Mouse (Mus musculus): ENCODE measurements around the gene Cuedc2. TPM values are rescaled to one million over a fixed set of nuclear protein-coding genes. Genes with fewer than 3 reads are reported as not detected.

The Cuedc2 gene
- polyA plus RNA-seq, 1 experiment from 2014 or later: 183 TPM

- Histone ChIP-seq H3K9me3 (replicated peaks; ENCODE audit: control insufficient read depth, low read length) (no peaks in the 10 kb centered on the region), H3K27ac (replicated peaks; ENCODE audit: low read depth, low read length) (no peak overlapping the region), H3K4me3 (ENCODE audit: low read depth, low read length) (peak overlapping the region; percentile 43), H3K4me1 (ENCODE audit: control insufficient read depth, insufficient read depth, low read length) (peaks cover 7% of the 10 kb centered on the region), H3K9ac (replicated peaks; ENCODE audit: low read length) (peak overlapping the region; percentile 41; the same call in 1 of the 2 replicates), H3K27me3 (ENCODE audit: control insufficient read depth, insufficient read depth, low read length) (peaks cover 76% of the 10 kb centered on the region), H3K36me3 (replicated peaks; ENCODE audit: control insufficient read depth, insufficient read depth, low read depth, low read length) (no peaks in the 10 kb centered on the region), H3K4me2 (ENCODE audit: low read depth, low read length) (peak overlapping the region; percentile 80)
- WGBS: 30% methylated on average over 15 of the region's 15 CpGs
- DNase-seq (ENCODE audit: low spot score): no peak
- no peak for ATAC-seq (replicated peaks; ENCODE audit: insufficient number of reproducible peaks, low FRiP score, low TSS enrichment, low read depth)
Measured at GRCm38 (mm10) chr19:46316846-46317545, 21.5 kb downstream of the Cuedc2 start.

GRCm38 (mm10) chr19:46315752-46316610 lies 22.5 kb downstream of the Cuedc2 start:
- Histone ChIP-seq H3K4me2 (ENCODE audit: low read depth, low read length) (no peak overlapping the region; the same call in 1 of the 2 replicates), H3K9me3 (replicated peaks; ENCODE audit: control insufficient read depth, low read length) (no peaks in the 10 kb centered on the region), H3K27me3 (ENCODE audit: control insufficient read depth, insufficient read depth, low read length) (peaks cover 71% of the 10 kb centered on the region), H3K4me3 (ENCODE audit: low read depth, low read length) (no peak overlapping the region), H3K36me3 (replicated peaks; ENCODE audit: control insufficient read depth, insufficient read depth, low read depth, low read length) (no peaks in the 10 kb centered on the region), H3K27ac (replicated peaks; ENCODE audit: low read depth, low read length) (no peak overlapping the region), H3K4me1 (ENCODE audit: control insufficient read depth, insufficient read depth, low read length) (peaks cover 7% of the 10 kb centered on the region), H3K9ac (replicated peaks; ENCODE audit: low read length) (no peak overlapping the region)
- ATAC-seq (replicated peaks; ENCODE audit: insufficient number of reproducible peaks, low FRiP score, low TSS enrichment, low read depth) (no peak), DNase-seq (ENCODE audit: low spot score) (no peak)
- WGBS: 52% methylated on average over 12 of the region's 12 CpGs

GRCm38 (mm10) chr19:46314872-46315742 lies 23.4 kb downstream of the Cuedc2 start:
- WGBS: 42% methylated on average over 14 of the region's 14 CpGs
- Histone ChIP-seq H3K4me1 (ENCODE audit: control insufficient read depth, insufficient read depth, low read length) (peaks cover 7% of the 10 kb centered on the region), H3K27me3 (ENCODE audit: control insufficient read depth, insufficient read depth, low read length) (peaks cover 64% of the 10 kb centered on the region), H3K36me3 (replicated peaks; ENCODE audit: control insufficient read depth, insufficient read depth, low read depth, low read length) (no peaks in the 10 kb centered on the region; the same call in 1 of the 2 replicates), H3K9me3 (replicated peaks; ENCODE audit: control insufficient read depth, low read length) (no peaks in the 10 kb centered on the region), H3K27ac (replicated peaks; ENCODE audit: low read depth, low read length) (no peak overlapping the region), H3K9ac (replicated peaks; ENCODE audit: low read length) (no peak overlapping the region), H3K4me3 (ENCODE audit: low read depth, low read length) (no peak overlapping the region), H3K4me2 (ENCODE audit: low read depth, low read length) (no peak overlapping the region)
- ATAC-seq (replicated peaks; ENCODE audit: insufficient number of reproducible peaks, low FRiP score, low TSS enrichment, low read depth) (no peak), DNase-seq (ENCODE audit: low spot score) (no peak)

GRCm38 (mm10) chr19:46314151-46314601 lies 24.3 kb downstream of the Cuedc2 start:
- no peak overlapping the region for H3K4me3 ChIP-seq (ENCODE audit: low read depth, low read length)
- 11% methylated on average over 18 of the region's 18 CpGs for WGBS

GRCm38 (mm10) chr19:46313591-46313990 lies 24.9 kb downstream of the Cuedc2 start:
- Histone ChIP-seq H3K4me1 (ENCODE audit: control insufficient read depth, insufficient read depth, low read length) (peaks cover 10% of the 10 kb centered on the region), H3K27ac (replicated peaks; ENCODE audit: low read depth, low read length) (no peak overlapping the region), H3K36me3 (replicated peaks; ENCODE audit: control insufficient read depth, insufficient read depth, low read depth, low read length) (no peaks in the 10 kb centered on the region; the same call in 1 of the 2 replicates), H3K4me2 (ENCODE audit: low read depth, low read length) (no peak overlapping the region), H3K9me3 (replicated peaks; ENCODE audit: control insufficient read depth, low read length) (no peaks in the 10 kb centered on the region), H3K4me3 (ENCODE audit: low read depth, low read length) (no peak overlapping the region), H3K9ac (replicated peaks; ENCODE audit: low read length) (no peak overlapping the region), H3K27me3 (ENCODE audit: control insufficient read depth, insufficient read depth, low read length) (peaks cover 53% of the 10 kb centered on the region)
- DNase-seq (ENCODE audit: low spot score): no peak
- 71% methylated on average over 6 of the region's 6 CpGs for WGBS
- no peak for ATAC-seq (replicated peaks; ENCODE audit: insufficient number of reproducible peaks, low FRiP score, low TSS enrichment, low read depth)

More at GRCm38 (mm10) chr19:46314151-46314601, 24.3 kb downstream of the Cuedc2 start:
- Histone ChIP-seq H3K27me3 (ENCODE audit: control insufficient read depth, insufficient read depth, low read length) (peaks cover 55% of the 10 kb centered on the region), H3K9ac (replicated peaks; ENCODE audit: low read length) (no peak overlapping the region), H3K36me3 (replicated peaks; ENCODE audit: control insufficient read depth, insufficient read depth, low read depth, low read length) (no peaks in the 10 kb centered on the region; the same call in 1 of the 2 replicates), H3K4me2 (ENCODE audit: low read depth, low read length) (no peak overlapping the region), H3K9me3 (replicated peaks; ENCODE audit: control insufficient read depth, low read length) (no peaks in the 10 kb centered on the region), H3K4me1 (ENCODE audit: control insufficient read depth, insufficient read depth, low read length) (peaks cover 7% of the 10 kb centered on the region), H3K27ac (replicated peaks; ENCODE audit: low read depth, low read length) (no peak overlapping the region)
- no peak for ATAC-seq (replicated peaks; ENCODE audit: insufficient number of reproducible peaks, low FRiP score, low TSS enrichment, low read depth)
- DNase-seq (ENCODE audit: low spot score): no peak

- 80% methylated on average over 9 of the region's 9 CpGs for WGBS
- peaks cover 12% of the 10 kb centered on the region for H3K4me1 ChIP-seq (ENCODE audit: control insufficient read depth, insufficient read depth, low read length)
- no peak overlapping the region for H3K9ac ChIP-seq (replicated peaks; ENCODE audit: low read length)
- peaks cover 50% of the 10 kb centered on the region for H3K27me3 ChIP-seq (ENCODE audit: control insufficient read depth, insufficient read depth, low read length)
- H3K4me3 ChIP-seq (ENCODE audit: low read depth, low read length): no peak overlapping the region
- H3K9me3 ChIP-seq (replicated peaks; ENCODE audit: control insufficient read depth, low read length): no peaks in the 10 kb centered on the region
- no peak overlapping the region for H3K27ac ChIP-seq (replicated peaks; ENCODE audit: low read depth, low read length)
- no peaks in the 10 kb centered on the region; the same call in 1 of the 2 replicates for H3K36me3 ChIP-seq (replicated peaks; ENCODE audit: control insufficient read depth, insufficient read depth, low read depth, low read length)
- DNase-seq (ENCODE audit: low spot score): no peak
- ATAC-seq (replicated peaks; ENCODE audit: insufficient number of reproducible peaks, low FRiP score, low TSS enrichment, low read depth): no peak
- no peak overlapping the region for H3K4me2 ChIP-seq (ENCODE audit: low read depth, low read length)
Measured at GRCm38 (mm10) chr19:46313116-46313515, 25.4 kb downstream of the Cuedc2 start.

GRCm38 (mm10) chr19:46312566-46312965 lies 25.9 kb downstream of the Cuedc2 start:
- H3K27ac ChIP-seq (replicated peaks; ENCODE audit: low read depth, low read length): no peak overlapping the region
- ATAC-seq (replicated peaks; ENCODE audit: insufficient number of reproducible peaks, low FRiP score, low TSS enrichment, low read depth): no peak
- H3K4me1 ChIP-seq (ENCODE audit: control insufficient read depth, insufficient read depth, low read length): peaks cover 7% of the 10 kb centered on the region
- no peak overlapping the region for H3K4me2 ChIP-seq (ENCODE audit: low read depth, low read length)
- WGBS: 91% methylated on average over 21 of the region's 21 CpGs
- peaks cover 47% of the 10 kb centered on the region for H3K27me3 ChIP-seq (ENCODE audit: control insufficient read depth, insufficient read depth, low read length)
- no peak for DNase-seq (ENCODE audit: low spot score)
- H3K9me3 ChIP-seq (replicated peaks; ENCODE audit: control insufficient read depth, low read length): no peaks in the 10 kb centered on the region
- no peak overlapping the region for H3K4me3 ChIP-seq (ENCODE audit: low read depth, low read length)
- H3K9ac ChIP-seq (replicated peaks; ENCODE audit: low read length): no peak overlapping the region
- H3K36me3 ChIP-seq (replicated peaks; ENCODE audit: control insufficient read depth, insufficient read depth, low read depth, low read length): no peaks in the 10 kb centered on the region; the same call in 1 of the 2 replicates

Data from embryonic facial prominence, embryonic 11.5 days (tissue).